Mouse (Mus musculus): ENCODE results near the gene Arhgap40.

GRCm38 (mm10) chr2:158477640-158478039, 35.0 kb upstream of the Arhgap40 start:
- TF ChIP-seq CTCF (IDR thresholded peaks at IDR 0.05; ENCODE audit: control insufficient read depth, insufficient read depth, insufficient read length) (no peak), CEBPB (IDR thresholded peaks at IDR 0.05; ENCODE audit: low read depth) (no peak)
